Mouse (Mus musculus): ENCODE data around the gene Il6ra.

DNA sequence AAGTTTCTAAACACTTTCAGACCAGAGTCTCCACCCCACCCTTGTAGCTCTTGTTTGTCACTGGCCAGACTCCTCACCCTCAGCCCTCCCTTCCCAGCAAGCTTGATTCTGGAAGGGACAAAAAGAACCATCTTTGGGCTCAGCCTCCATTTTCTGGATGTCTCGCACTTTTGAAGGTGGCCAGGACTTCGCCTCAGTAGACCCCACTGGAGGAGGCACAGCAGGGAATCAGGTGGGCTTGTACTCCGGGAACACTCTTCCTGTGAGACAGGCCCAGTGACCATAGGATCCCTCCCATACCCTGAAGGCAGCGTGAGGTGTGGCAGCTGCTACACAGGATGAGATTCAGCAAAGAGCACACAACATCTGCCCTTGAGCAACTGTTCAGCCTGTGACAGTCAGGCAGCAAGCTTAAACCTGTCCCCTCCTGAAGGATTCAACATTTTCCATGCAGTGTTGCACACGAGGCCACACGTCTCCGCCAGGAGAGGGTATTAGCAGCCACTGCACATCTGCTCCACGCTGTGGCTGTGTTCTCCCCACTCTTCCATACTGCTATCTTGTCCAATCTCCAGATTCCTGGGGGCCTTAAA, 15.7 kb downstream of the Il6ra start:
- no peak for TF ChIP-seq CTCF (IDR thresholded peaks at IDR 0.05; ENCODE audit: borderline replicate concordance, insufficient read depth, low read length)
- no peak for TF ChIP-seq POLR2A (IDR thresholded peaks at IDR 0.05; ENCODE audit: low read depth, low read length)
